Mouse (Mus musculus) megakaryocyte progenitor cell, adult 5-6 weeks (primary cell): Measurements from ENCODE around the gene Nsmce3. TPM values are rescaled to one million over a fixed set of nuclear protein-coding genes. Genes with fewer than 3 reads are reported as not detected.

ENCODE experiments used
- ATAC-seq: replicated peaks from 2 replicates; pipeline ENCODE4 v1.8.0; 2016; ENCODE audit warnings: mild to moderate bottlenecking, moderate TSS enrichment, inconsistent platforms; ENCODE audit not compliant: poor library complexity
- total RNA-seq, 2 experiments: library from RNA; stranded (forward) in 1 of 2; stranded (reverse) in 1 of 2; fragments of 157-497, 149-512 nt in 1 of 2; fragments of 200-1000 nt in 1 of 2; gene quantifications; 2 replicates each; pipeline versions ENCODE4 v1.2.3 to v1.2.4; 2015 to 2017

Gene Nsmce3
- total RNA-seq, 2 experiments from 2014 or later, result 5.3 to 5.5 TPM

DNA sequence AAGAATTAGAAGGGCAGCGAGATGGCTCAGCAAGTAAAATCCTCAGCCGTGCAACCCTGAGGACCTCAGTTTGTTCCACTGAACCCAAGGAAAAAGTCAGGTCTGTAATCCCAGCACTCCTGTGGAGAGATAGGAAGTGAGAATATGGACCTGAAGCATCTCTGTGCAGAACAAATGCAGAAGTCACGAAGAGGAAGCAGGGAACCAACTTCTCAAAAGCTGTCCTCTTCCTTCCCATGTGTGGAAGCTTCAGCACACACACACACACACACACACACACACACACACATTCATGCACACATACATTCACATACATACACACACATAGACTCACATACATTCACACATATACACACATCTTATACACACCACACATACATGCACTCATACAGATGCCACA, 9.3 kb downstream of the Nsmce3 start:
- ATAC-seq, result peak; percentile 57

- no peak for ATAC-seq
Measured at GRCm38 (mm10) chr7:64862978-64863377, 9.8 kb downstream of the Nsmce3 start.

DNA sequence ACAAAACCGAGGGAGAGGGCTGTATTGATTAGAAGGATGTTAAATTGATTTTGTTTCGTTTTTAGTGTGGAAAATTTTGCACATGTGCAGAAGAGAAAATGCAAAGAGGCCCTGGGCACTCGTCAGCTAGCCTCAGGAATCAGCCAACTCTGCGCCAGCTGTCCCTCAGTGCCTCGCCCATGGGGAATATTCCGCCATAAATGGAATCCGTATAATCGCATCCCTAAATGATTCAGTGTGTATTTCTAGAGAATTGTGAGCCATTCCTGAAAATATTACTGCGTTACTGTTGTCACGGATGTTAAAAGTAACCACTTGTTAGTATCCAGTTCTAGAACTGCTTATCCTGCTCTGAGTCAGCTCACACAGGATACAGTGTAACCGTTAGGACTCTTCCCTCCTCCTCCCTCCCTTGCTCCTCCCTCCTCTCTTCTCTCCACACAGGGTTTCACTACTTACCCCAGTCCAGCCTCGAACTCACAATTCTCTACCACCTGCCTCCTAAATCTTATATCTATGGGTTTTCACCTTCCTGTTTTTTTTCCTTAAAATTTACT, 16.2 kb downstream of the Nsmce3 start:
- no peak for ATAC-seq

DNA sequence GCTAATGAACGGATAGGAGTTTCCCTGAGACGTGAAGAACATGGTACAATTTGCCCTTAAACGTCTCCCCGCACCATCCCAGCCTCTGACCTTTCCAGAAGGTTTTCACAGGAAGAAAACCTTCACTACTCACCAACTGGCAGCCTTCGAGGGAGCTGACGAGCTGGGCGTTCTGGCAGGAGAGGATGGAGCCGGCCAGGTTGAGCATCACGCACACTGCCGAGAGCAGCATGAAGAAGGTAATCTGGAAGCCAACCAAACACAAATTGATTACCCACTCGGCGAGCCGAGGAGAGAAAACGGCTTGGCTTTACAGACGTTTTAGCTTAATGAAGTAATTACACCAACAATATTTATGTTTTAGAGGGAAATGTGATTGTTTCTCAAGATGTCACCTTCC, 16.8 kb downstream of the Nsmce3 start:
- no peak for ATAC-seq

DNA sequence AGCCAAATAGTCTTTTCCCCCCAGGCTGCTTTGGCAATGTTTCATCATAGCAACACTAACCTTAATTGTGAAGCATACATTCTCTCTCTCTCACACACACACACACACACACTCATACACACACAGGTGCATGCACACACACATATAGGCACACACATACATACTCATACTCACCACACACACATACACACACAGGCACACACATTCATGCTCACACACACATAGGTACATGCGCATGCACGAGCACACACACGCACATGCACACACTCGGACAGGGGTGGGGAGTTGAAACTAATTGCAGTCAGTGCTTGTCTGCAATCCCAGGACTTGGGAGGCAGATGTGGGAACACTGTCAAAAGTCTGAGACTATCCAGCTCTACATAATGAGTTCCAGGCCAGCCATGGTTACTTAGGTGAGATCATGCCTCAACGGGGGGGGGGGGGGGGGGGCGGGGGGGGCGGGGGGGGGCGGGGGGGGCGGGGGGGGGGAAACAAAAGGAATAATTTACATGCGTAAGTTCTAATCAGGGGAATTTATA, 17.3 kb downstream of the Nsmce3 start:
- ATAC-seq, result no peak

DNA sequence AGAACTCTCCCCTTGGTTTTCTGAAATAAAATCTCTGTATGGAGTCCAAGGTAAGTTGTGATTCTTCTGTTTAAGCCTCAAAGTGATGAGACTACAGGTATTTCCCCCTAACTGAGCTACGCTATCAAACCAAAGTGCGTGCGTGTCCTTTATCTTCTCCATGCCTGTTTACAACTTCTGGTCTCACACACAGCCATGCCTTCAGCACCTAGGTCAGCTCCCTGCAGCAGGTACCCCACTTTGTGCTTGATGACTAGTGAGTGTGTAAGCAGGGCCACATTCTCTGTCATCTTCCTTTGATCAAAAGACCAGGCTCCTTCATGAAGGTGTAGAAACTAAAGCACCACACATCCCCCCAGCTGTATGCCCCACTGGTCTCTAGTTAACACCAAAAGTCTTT, 22.0 kb downstream of the Nsmce3 start:
- ATAC-seq, result 0 out of 2 replicates have a peak, but pooled peaks have one; percentile 37

- no peak for ATAC-seq
Measured at GRCm38 (mm10) chr7:64847366-64847899, 25.4 kb downstream of the Nsmce3 start.

- ATAC-seq, result no peak
Measured at GRCm38 (mm10) chr7:64846061-64846460, 26.7 kb downstream of the Nsmce3 start.

- no peak for ATAC-seq
Measured at GRCm38 (mm10) chr7:64840946-64841659, 31.7 kb downstream of the Nsmce3 start.

DNA sequence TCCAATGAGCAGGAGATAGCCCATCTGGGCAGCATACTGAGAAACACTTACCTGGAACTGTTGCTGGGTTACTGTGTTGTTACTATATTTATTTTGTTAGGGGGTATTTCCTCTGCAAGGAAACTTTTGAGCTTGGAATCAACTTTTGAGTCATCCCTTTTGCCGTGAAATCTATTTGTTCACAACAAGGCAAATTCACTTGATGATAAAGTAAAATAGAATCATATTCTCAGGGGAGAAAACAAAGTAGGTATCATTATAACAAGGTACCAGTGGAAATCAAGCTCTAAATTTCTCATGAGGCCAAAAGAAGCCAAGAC, 32.3 kb downstream of the Nsmce3 start:
- no peak for ATAC-seq

GRCm38 (mm10) chr7:64839801-64840575, 32.8 kb downstream of the Nsmce3 start:
- peak; percentile 46 for ATAC-seq

GRCm38 (mm10) chr7:64839281-64839680, 33.5 kb downstream of the Nsmce3 start:
- no peak for ATAC-seq

GRCm38 (mm10) chr7:64830214-64830995, 42.4 kb downstream of the Nsmce3 start:
- no peak for ATAC-seq

- no peak for ATAC-seq
Measured at GRCm38 (mm10) chr7:64821081-64821480, 51.7 kb downstream of the Nsmce3 start.

DNA sequence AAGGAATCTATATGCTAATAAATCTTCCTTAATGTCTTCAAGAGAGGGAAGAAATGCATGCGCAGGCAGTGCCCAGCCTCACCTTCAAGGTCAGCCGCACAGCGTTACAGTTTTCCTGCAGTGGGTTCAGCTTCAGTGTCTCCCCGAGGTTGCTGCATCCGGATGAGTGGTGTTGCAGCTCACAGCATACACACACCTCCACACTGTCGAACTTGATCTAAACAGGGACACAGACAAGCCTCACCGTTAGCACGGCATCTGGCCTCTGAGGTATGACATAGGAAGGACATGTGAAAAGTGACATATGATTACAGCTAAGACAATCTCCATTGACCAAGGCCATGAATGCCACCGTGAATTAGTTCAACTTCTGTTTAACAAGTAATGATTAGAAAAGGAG, 53.1 kb downstream of the Nsmce3 start:
- no peak for ATAC-seq
